Mouse (Mus musculus): ENCODE data around the gene Spsb1. TPM values are rescaled to one million over a fixed set of nuclear protein-coding genes. Genes with fewer than 3 reads are reported as not detected.
A peak's percentile ranks its signal among the peaks of the same experiment; 100 is the strongest.

Spsb1 gene
- polyA plus RNA-seq, 1 experiment from 2014 or later: 7.5 TPM

- H3K9ac ChIP-seq (ENCODE audit: low read length): no peak overlapping the region
- no peaks in the 10 kb centered on the region; the same call in 1 of the 2 replicates for H3K9me3 ChIP-seq (ENCODE audit: control insufficient read depth, low read length)
- no peaks in the 10 kb centered on the region; the same call in 1 of the 2 replicates for H3K27me3 ChIP-seq (ENCODE audit: control insufficient read depth, insufficient read depth, low read length)
- no peak overlapping the region for H3K27ac ChIP-seq (ENCODE audit: low read depth, low read length)
- no peaks in the 10 kb centered on the region for H3K36me3 ChIP-seq (ENCODE audit: control insufficient read depth, insufficient read depth, low read length)
- no peak for ATAC-seq (replicated peaks; ENCODE audit: low FRiP score)
- no peak overlapping the region for H3K4me3 ChIP-seq (ENCODE audit: low read depth, low read length)
- 65% methylated on average over 3 of the region's 3 CpGs for WGBS
- H3K4me2 ChIP-seq (ENCODE audit: low read depth, low read length, severe bottlenecking): no peak overlapping the region
- H3K4me1 ChIP-seq (replicated peaks; ENCODE audit: control insufficient read depth, insufficient read depth, low read length): no peaks in the 10 kb centered on the region
- DNase-seq (ENCODE audit: low spot score): no peak
Observed at GRCm38 (mm10) chr4:149964770-149965169, 9.9 kb upstream of the Spsb1 start.

DNA sequence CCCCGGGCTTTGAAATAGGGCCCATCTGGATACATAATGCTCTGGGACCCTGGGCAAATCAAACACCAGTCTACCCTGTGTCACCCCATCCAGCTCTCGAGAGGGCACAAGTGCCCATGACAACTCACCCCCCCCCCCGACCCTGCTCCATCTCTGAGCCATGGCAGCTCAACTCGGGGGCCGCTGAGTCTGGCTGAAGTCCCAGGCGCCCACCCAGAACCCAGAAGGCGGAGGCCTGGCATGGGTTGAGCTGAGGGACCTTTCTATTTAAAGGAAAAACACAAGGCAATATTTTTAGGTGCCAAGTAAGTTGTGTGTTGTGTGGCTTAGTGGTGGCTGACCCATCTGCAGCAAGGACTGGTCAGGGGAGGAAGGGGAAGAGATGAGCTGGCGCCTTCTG, 9.4 kb upstream of the Spsb1 start:
- no peaks in the 10 kb centered on the region; the same call in 1 of the 2 replicates for H3K27me3 ChIP-seq (ENCODE audit: control insufficient read depth, insufficient read depth, low read length)
- H3K4me2 ChIP-seq (ENCODE audit: low read depth, low read length, severe bottlenecking): no peak overlapping the region
- 81% methylated on average over 8 of the region's 8 CpGs for WGBS
- no peak overlapping the region for H3K9ac ChIP-seq (ENCODE audit: low read length)
- H3K9me3 ChIP-seq (ENCODE audit: control insufficient read depth, low read length): no peaks in the 10 kb centered on the region; the same call in 1 of the 2 replicates
- no peak overlapping the region for H3K4me3 ChIP-seq (ENCODE audit: low read depth, low read length)
- H3K36me3 ChIP-seq (ENCODE audit: control insufficient read depth, insufficient read depth, low read length): no peaks in the 10 kb centered on the region
- no peak overlapping the region for H3K27ac ChIP-seq (ENCODE audit: low read depth, low read length)
- ATAC-seq (replicated peaks; ENCODE audit: low FRiP score): no peak
- no peak for DNase-seq (ENCODE audit: low spot score)
- H3K4me1 ChIP-seq (replicated peaks; ENCODE audit: control insufficient read depth, insufficient read depth, low read length): no peaks in the 10 kb centered on the region

DNA sequence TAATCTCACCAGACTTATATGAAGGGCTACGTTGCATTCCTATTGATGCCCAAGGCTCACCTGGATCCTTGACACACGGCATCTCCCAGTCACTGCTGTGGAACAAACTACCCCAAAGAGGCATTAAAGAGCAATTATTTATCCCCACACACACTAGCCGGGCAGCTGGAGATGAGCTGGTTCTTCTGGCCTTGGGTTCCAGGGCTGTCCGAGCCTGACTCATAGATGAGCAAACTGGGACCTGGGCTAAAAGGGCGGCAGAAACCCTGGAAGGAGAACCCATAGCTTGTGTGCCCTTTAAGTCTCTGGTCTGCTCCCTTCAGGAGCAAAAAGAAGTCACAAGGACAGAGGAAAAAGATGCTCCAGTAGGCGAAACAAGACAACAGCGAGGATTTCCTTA, 5.5 kb upstream of the Spsb1 start:
- Histone ChIP-seq H3K9me3 (ENCODE audit: control insufficient read depth, low read length) (no peaks in the 10 kb centered on the region; the same call in 1 of the 2 replicates), H3K9ac (ENCODE audit: low read length) (no peak overlapping the region), H3K36me3 (ENCODE audit: control insufficient read depth, insufficient read depth, low read length) (no peaks in the 10 kb centered on the region), H3K4me2 (ENCODE audit: low read depth, low read length, severe bottlenecking) (no peak overlapping the region), H3K27me3 (ENCODE audit: control insufficient read depth, insufficient read depth, low read length) (peaks cover 20% of the 10 kb centered on the region), H3K4me1 (replicated peaks; ENCODE audit: control insufficient read depth, insufficient read depth, low read length) (no peaks in the 10 kb centered on the region), H3K27ac (ENCODE audit: low read depth, low read length) (no peak overlapping the region), H3K4me3 (ENCODE audit: low read depth, low read length) (no peak overlapping the region)
- 90% methylated on average over 7 of the region's 7 CpGs for WGBS
- ATAC-seq (replicated peaks; ENCODE audit: low FRiP score): no peak
- no peak for DNase-seq (ENCODE audit: low spot score)

DNA sequence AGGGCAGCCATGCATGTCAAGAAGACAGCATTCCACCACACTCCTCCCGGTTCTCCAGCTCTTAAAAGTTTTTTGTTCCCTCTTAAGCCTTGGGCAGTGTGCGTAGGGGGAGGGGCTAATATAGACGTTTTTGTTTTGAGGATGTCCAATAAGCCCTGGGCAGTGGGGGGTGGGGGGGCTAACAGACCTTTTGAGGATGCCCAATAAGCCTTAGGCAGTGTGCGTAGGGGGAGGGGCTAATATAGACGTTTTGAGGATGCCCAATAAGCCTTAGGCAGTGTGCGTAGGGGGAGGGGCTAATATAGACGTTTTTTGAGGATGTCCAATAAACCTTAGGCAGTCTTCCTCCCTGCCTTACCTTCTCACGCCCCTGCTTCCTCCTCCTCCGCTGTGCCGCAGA, 5.0 kb upstream of the Spsb1 start:
- H3K4me2 ChIP-seq (ENCODE audit: low read depth, low read length, severe bottlenecking): no peak overlapping the region
- DNase-seq (ENCODE audit: low spot score): no peak
- H3K9me3 ChIP-seq (ENCODE audit: control insufficient read depth, low read length): no peaks in the 10 kb centered on the region; the same call in 1 of the 2 replicates
- no peak overlapping the region for H3K27ac ChIP-seq (ENCODE audit: low read depth, low read length)
- ATAC-seq (replicated peaks; ENCODE audit: low FRiP score): no peak
- H3K4me1 ChIP-seq (replicated peaks; ENCODE audit: control insufficient read depth, insufficient read depth, low read length): 0 out of 2 replicates have a peak, but pooled peaks cover 2% of the 10 kb centered on the region
- no peak overlapping the region for H3K9ac ChIP-seq (ENCODE audit: low read length)
- WGBS: 57% methylated on average over 10 of the region's 10 CpGs
- H3K36me3 ChIP-seq (ENCODE audit: control insufficient read depth, insufficient read depth, low read length): no peaks in the 10 kb centered on the region
- H3K27me3 ChIP-seq (ENCODE audit: control insufficient read depth, insufficient read depth, low read length): peaks cover 23% of the 10 kb centered on the region
- no peak overlapping the region for H3K4me3 ChIP-seq (ENCODE audit: low read depth, low read length)

GRCm38 (mm10) chr4:149958566-149958965, 3.7 kb upstream of the Spsb1 start:
- H3K36me3 ChIP-seq (ENCODE audit: control insufficient read depth, insufficient read depth, low read length): no peaks in the 10 kb centered on the region
- no peak overlapping the region for H3K27ac ChIP-seq (ENCODE audit: low read depth, low read length)
- ATAC-seq (replicated peaks; ENCODE audit: low FRiP score) (no peak), DNase-seq (ENCODE audit: low spot score) (peak; percentile 86)
- H3K4me1 ChIP-seq (replicated peaks; ENCODE audit: control insufficient read depth, insufficient read depth, low read length): 0 out of 2 replicates have a peak, but pooled peaks cover 2% of the 10 kb centered on the region
- H3K4me2 ChIP-seq (ENCODE audit: low read depth, low read length, severe bottlenecking): no peak overlapping the region
- no peaks in the 10 kb centered on the region; the same call in 1 of the 2 replicates for H3K9me3 ChIP-seq (ENCODE audit: control insufficient read depth, low read length)
- 6% methylated on average over 5 of the region's 5 CpGs for WGBS
- H3K4me3 ChIP-seq (ENCODE audit: low read depth, low read length): no peak overlapping the region
- no peak overlapping the region for H3K9ac ChIP-seq (ENCODE audit: low read length)
- H3K27me3 ChIP-seq (ENCODE audit: control insufficient read depth, insufficient read depth, low read length): peaks cover 25% of the 10 kb centered on the region

- H3K4me3 ChIP-seq (ENCODE audit: low read depth, low read length): no peak overlapping the region
- no peak overlapping the region for H3K9ac ChIP-seq (ENCODE audit: low read length)
- no peaks in the 10 kb centered on the region for H3K36me3 ChIP-seq (ENCODE audit: control insufficient read depth, insufficient read depth, low read length)
- no peaks in the 10 kb centered on the region for H3K9me3 ChIP-seq (ENCODE audit: control insufficient read depth, low read length)
- H3K27ac ChIP-seq (ENCODE audit: low read depth, low read length): no peak overlapping the region
- H3K4me2 ChIP-seq (ENCODE audit: low read depth, low read length, severe bottlenecking): no peak overlapping the region
- ATAC-seq (replicated peaks; ENCODE audit: low FRiP score): no peak
- H3K4me1 ChIP-seq (replicated peaks; ENCODE audit: control insufficient read depth, insufficient read depth, low read length): 0 out of 2 replicates have a peak, but pooled peaks cover 2% of the 10 kb centered on the region
- 54% methylated on average over 13 of the region's 13 CpGs for WGBS
- DNase-seq (ENCODE audit: low spot score): no peak
- H3K27me3 ChIP-seq (ENCODE audit: control insufficient read depth, insufficient read depth, low read length): peaks cover 40% of the 10 kb centered on the region
Observed at GRCm38 (mm10) chr4:149956048-149956447, 1.2 kb upstream of the Spsb1 start.

DNA sequence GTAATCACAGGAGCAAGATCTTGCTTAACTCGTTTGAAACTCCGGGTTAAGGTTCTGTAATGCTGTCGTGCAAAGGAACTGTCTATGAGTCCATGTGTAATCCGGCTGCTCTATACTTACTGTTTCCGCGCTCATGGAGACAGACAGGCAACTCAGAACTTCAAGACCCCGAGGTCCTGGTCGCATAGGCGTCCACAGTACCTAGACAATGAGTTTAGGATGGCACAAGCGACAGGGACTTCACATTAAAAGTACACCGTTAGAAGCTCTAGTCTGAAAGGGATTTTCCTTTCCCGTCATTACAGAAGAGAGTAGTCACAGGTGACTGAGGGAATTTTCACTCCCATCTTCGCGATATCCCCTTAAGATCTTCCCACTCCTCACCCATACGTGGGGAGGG, 788 bp upstream of the Spsb1 start:
- no peak for DNase-seq (ENCODE audit: low spot score)
- no peak for ATAC-seq (replicated peaks; ENCODE audit: low FRiP score)
- Histone ChIP-seq H3K4me1 (replicated peaks; ENCODE audit: control insufficient read depth, insufficient read depth, low read length) (0 out of 2 replicates have a peak, but pooled peaks cover 2% of the 10 kb centered on the region), H3K9me3 (ENCODE audit: control insufficient read depth, low read length) (no peaks in the 10 kb centered on the region), H3K4me2 (ENCODE audit: low read depth, low read length, severe bottlenecking) (peak overlapping the region; percentile 99), H3K9ac (ENCODE audit: low read length) (no peak overlapping the region), H3K27me3 (ENCODE audit: control insufficient read depth, insufficient read depth, low read length) (peaks cover 40% of the 10 kb centered on the region), H3K27ac (ENCODE audit: low read depth, low read length) (no peak overlapping the region), H3K36me3 (ENCODE audit: control insufficient read depth, insufficient read depth, low read length) (no peaks in the 10 kb centered on the region), H3K4me3 (ENCODE audit: low read depth, low read length) (no peak overlapping the region)
- 17% methylated on average over 15 of the region's 15 CpGs for WGBS

- H3K4me2 ChIP-seq (ENCODE audit: low read depth, low read length, severe bottlenecking): peak overlapping the region; percentile 99
- no peaks in the 10 kb centered on the region for H3K9me3 ChIP-seq (ENCODE audit: control insufficient read depth, low read length)
- 8% methylated on average over 32 of the region's 32 CpGs for WGBS
- H3K9ac ChIP-seq (ENCODE audit: low read length): peak overlapping the region; percentile 57
- H3K36me3 ChIP-seq (ENCODE audit: control insufficient read depth, insufficient read depth, low read length): no peaks in the 10 kb centered on the region
- H3K27ac ChIP-seq (ENCODE audit: low read depth, low read length): no peak overlapping the region
- H3K27me3 ChIP-seq (ENCODE audit: control insufficient read depth, insufficient read depth, low read length): peaks cover 40% of the 10 kb centered on the region
- DNase-seq (ENCODE audit: low spot score) (peak; percentile 67), ATAC-seq (replicated peaks; ENCODE audit: low FRiP score) (no peak)
- peak overlapping the region; percentile 58 for H3K4me3 ChIP-seq (ENCODE audit: low read depth, low read length)
- 0 out of 2 replicates have a peak, but pooled peaks cover 4% of the 10 kb centered on the region for H3K4me1 ChIP-seq (replicated peaks; ENCODE audit: control insufficient read depth, insufficient read depth, low read length)
Observed at GRCm38 (mm10) chr4:149953621-149954481, 992 bp downstream of the Spsb1 start.
